Mouse (Mus musculus): Measurements from ENCODE around the gene Olfr676.

GRCm38 (mm10) chr7:105064175-105064574 is 31.7 kb downstream of the Olfr676 start, which contains the start of gene Olfr678:
- TF ChIP-seq POLR2A (IDR thresholded peaks at IDR 0.05; ENCODE audit: borderline replicate concordance, low read depth, low read length), result no peak
- no peak for TF ChIP-seq CTCF (IDR thresholded peaks at IDR 0.05; ENCODE audit: low read depth, low read length)
